Mouse (Mus musculus): ENCODE measurements at regions not wholly inside any gene's neighbourhood (a gene's known extent, or its start where the extent isn't known, plus 50 kb on each side); places are given as distances from the start of the nearest gene placed in this dataset.

- WGBS, result 1% methylated on average over 84 of the region's 141 CpGs
- H3K4me3 ChIP-seq (replicated peaks), result peak overlapping the region; percentile 82
- H3K36me3 ChIP-seq (replicated peaks), result no peaks in the 10 kb centered on the region
- ATAC-seq (ENCODE audit: low FRiP score), result peak; percentile 68
- no peaks in the 10 kb centered on the region for H3K9me3 ChIP-seq
- H3K4me2 ChIP-seq, result peak overlapping the region; percentile 76
- H3K9ac ChIP-seq, result peak overlapping the region; percentile 96
- peaks cover 86% of the 10 kb centered on the region for H3K27me3 ChIP-seq
- peak overlapping the region; percentile 95 for H3K27ac ChIP-seq
- H3K4me1 ChIP-seq, result peaks cover 41% of the 10 kb centered on the region
Observed at GRCm38 (mm10) chr15:85670789-85671700, 63.7 kb upstream of the Ppara start.

DNA sequence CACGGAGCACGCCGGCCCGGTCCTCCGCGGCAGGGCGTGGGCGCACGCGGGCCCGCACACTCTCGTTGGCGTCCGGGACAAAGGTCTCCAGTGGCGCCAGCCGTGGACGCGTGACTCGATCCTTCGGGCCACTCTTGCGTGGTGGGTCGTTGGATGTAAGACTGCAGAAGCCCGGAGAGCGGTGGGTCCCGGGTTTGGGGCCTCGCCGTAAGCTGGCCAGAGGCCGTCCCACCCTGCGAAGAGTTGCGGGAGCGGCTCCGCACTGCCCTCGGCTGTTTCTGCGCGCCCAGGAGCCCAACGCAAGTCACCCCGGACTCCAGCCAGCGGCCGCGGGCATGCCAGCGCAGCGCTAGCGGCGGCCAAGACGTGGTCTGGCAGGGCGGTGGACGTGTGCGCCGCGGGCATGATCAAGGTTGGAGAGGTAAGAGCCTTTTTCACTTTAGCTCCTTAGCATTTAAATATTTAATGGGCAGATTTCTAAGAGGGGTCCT, 63.0 kb upstream of the Ppara start:
- 0 out of 2 replicates have a peak, but pooled peaks have one; percentile 7 for ATAC-seq (ENCODE audit: low FRiP score)
- H3K27ac ChIP-seq, result peak overlapping the region; percentile 95
- WGBS, result 3% methylated on average over 47 of the region's 50 CpGs
- H3K4me1 ChIP-seq, result peaks cover 41% of the 10 kb centered on the region
- H3K4me2 ChIP-seq, result peak overlapping the region; percentile 76
- peak overlapping the region; percentile 96 for H3K9ac ChIP-seq
- peaks cover 88% of the 10 kb centered on the region for H3K27me3 ChIP-seq
- peak overlapping the region; percentile 82 for H3K4me3 ChIP-seq (replicated peaks)
- no peaks in the 10 kb centered on the region for H3K9me3 ChIP-seq
- 0 out of 2 replicates have a peak, but pooled peaks cover 2% of the 10 kb centered on the region for H3K36me3 ChIP-seq (replicated peaks)

DNA sequence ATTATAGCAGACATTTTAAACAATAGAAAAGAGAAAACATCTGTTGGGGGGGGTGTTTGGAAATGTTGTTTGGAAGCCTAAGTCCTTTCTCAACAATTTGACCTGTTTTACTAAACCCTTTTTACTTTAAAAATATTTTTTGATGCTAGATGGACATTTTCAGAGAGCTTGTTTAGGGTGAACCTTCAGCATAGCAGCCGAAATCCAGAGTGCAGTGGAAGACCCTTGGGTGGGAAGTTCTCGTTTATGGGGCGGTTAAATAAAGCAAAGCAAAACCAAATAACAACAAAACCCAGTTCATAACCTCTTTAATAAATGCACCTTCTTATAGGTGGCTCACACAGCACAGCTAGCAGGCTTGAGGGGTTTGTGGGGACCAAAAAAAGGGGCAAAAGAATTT, 62.4 kb upstream of the Ppara start:
- ATAC-seq (ENCODE audit: low FRiP score), result no peak
- Histone ChIP-seq H3K4me2 (peak overlapping the region; percentile 76), H3K36me3 (replicated peaks) (0 out of 2 replicates have a peak, but pooled peaks cover 2% of the 10 kb centered on the region), H3K4me1 (peaks cover 40% of the 10 kb centered on the region), H3K27ac (no peak overlapping the region), H3K4me3 (replicated peaks) (peak overlapping the region; percentile 82), H3K9ac (peak overlapping the region; percentile 96), H3K27me3 (peaks cover 89% of the 10 kb centered on the region), H3K9me3 (no peaks in the 10 kb centered on the region)
- WGBS, result 82% methylated on average over 3 of the region's 3 CpGs

- Histone ChIP-seq H3K27me3 (peaks cover 90% of the 10 kb centered on the region), H3K4me2 (peak overlapping the region; percentile 76), H3K9me3 (no peaks in the 10 kb centered on the region), H3K9ac (peak overlapping the region; percentile 96), H3K27ac (no peak overlapping the region), H3K4me1 (peaks cover 39% of the 10 kb centered on the region), H3K4me3 (replicated peaks) (peak overlapping the region; percentile 82), H3K36me3 (replicated peaks) (0 out of 2 replicates have a peak, but pooled peaks cover 2% of the 10 kb centered on the region)
- ATAC-seq (ENCODE audit: low FRiP score), result no peak
- 72% methylated on average over 3 of the region's 3 CpGs for WGBS
Observed at GRCm38 (mm10) chr15:85672931-85673330, 61.9 kb upstream of the Ppara start.

DNA sequence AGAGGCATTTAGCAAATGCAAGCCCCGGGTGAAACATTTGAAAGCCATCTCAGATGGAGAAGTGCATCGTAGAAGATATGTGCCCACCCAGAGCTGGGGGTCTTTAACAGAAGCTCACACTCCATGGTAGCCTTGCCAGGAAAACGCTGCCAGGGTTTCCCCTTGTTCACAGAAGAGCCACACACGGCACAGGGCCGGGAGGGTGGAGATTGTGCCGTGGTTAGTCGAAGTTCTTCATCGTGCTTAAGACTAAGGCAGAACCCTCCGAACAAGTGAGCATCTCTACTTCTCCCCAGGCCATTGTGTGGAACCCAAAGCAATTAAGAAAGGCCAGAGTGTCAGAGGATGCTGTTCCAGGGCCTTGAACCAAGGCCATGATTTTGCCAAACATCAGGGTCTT, 61.3 kb upstream of the Ppara start:
- H3K9me3 ChIP-seq, result no peaks in the 10 kb centered on the region
- peak overlapping the region; percentile 30 for H3K4me3 ChIP-seq (replicated peaks)
- H3K27ac ChIP-seq, result no peak overlapping the region
- peak overlapping the region; percentile 2; the same call in 1 of the 2 replicates for H3K9ac ChIP-seq
- no peak for ATAC-seq (ENCODE audit: low FRiP score)
- peaks cover 92% of the 10 kb centered on the region for H3K27me3 ChIP-seq
- peaks cover 39% of the 10 kb centered on the region for H3K4me1 ChIP-seq
- 81% methylated on average over 9 of the region's 9 CpGs for WGBS
- H3K4me2 ChIP-seq, result peak overlapping the region; percentile 76
- 0 out of 2 replicates have a peak, but pooled peaks cover 2% of the 10 kb centered on the region for H3K36me3 ChIP-seq (replicated peaks)

GRCm38 (mm10) chr15:85674191-85674984, 60.4 kb upstream of the Ppara start:
- Histone ChIP-seq H3K9ac (peak overlapping the region; percentile 2; the same call in 1 of the 2 replicates), H3K27me3 (peaks cover 92% of the 10 kb centered on the region), H3K4me1 (peaks cover 38% of the 10 kb centered on the region), H3K36me3 (replicated peaks) (0 out of 2 replicates have a peak, but pooled peaks cover 2% of the 10 kb centered on the region), H3K4me2 (peak overlapping the region; percentile 76), H3K9me3 (no peaks in the 10 kb centered on the region), H3K4me3 (replicated peaks) (peak overlapping the region; percentile 30; the same call in 1 of the 2 replicates), H3K27ac (no peak overlapping the region)
- WGBS, result 87% methylated on average over 9 of the region's 9 CpGs
- no peak for ATAC-seq (ENCODE audit: low FRiP score)

GRCm38 (mm10) chr15:85675126-85675525, 59.7 kb upstream of the Ppara start:
- WGBS, result 88% methylated on average over 7 of the region's 7 CpGs
- Histone ChIP-seq H3K4me3 (replicated peaks) (no peak overlapping the region), H3K9me3 (no peaks in the 10 kb centered on the region), H3K27me3 (peaks cover 87% of the 10 kb centered on the region), H3K9ac (no peak overlapping the region), H3K4me2 (no peak overlapping the region), H3K36me3 (replicated peaks) (0 out of 2 replicates have a peak, but pooled peaks cover 2% of the 10 kb centered on the region), H3K4me1 (peaks cover 35% of the 10 kb centered on the region), H3K27ac (no peak overlapping the region)
- no peak for ATAC-seq (ENCODE audit: low FRiP score)

- H3K27ac ChIP-seq, result no peak overlapping the region
- no peak overlapping the region for H3K4me2 ChIP-seq
- no peak overlapping the region for H3K9ac ChIP-seq
- WGBS, result 81% methylated on average over 5 of the region's 5 CpGs
- H3K9me3 ChIP-seq, result no peaks in the 10 kb centered on the region
- H3K4me1 ChIP-seq, result peaks cover 36% of the 10 kb centered on the region
- H3K27me3 ChIP-seq, result peaks cover 84% of the 10 kb centered on the region
- H3K4me3 ChIP-seq (replicated peaks), result no peak overlapping the region
- 0 out of 2 replicates have a peak, but pooled peaks cover 2% of the 10 kb centered on the region for H3K36me3 ChIP-seq (replicated peaks)
- ATAC-seq (ENCODE audit: low FRiP score), result no peak
Observed at GRCm38 (mm10) chr15:85675736-85676135, 59.0 kb upstream of the Ppara start.

DNA sequence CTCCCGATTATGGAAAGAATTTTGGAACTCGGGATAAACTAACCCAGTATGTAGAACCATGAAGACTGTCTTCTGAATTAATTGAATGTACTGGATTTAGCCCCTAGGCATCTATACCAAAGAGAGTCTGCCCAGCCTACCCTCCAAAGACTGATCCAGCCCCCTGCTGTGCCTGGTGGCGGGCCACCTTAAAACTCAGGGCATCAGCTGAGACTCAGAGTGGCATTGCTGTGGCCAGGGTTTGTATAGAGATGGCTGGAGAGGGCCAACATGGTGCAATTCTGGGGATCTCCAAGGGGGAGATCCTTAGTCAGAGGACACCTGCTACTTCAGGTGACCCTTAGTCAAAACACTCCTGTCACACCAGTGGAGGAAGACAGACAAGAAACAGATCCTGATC, 58.6 kb upstream of the Ppara start:
- ATAC-seq (ENCODE audit: low FRiP score), result no peak
- 79% methylated on average over 3 of the region's 3 CpGs for WGBS
- no peak overlapping the region for H3K27ac ChIP-seq
- H3K4me2 ChIP-seq, result no peak overlapping the region
- peaks cover 79% of the 10 kb centered on the region for H3K27me3 ChIP-seq
- H3K36me3 ChIP-seq (replicated peaks), result 0 out of 2 replicates have a peak, but pooled peaks cover 2% of the 10 kb centered on the region
- peaks cover 36% of the 10 kb centered on the region for H3K4me1 ChIP-seq
- H3K9ac ChIP-seq, result no peak overlapping the region
- no peaks in the 10 kb centered on the region for H3K9me3 ChIP-seq
- no peak overlapping the region for H3K4me3 ChIP-seq (replicated peaks)

GRCm38 (mm10) chr15:85676871-85677270, 57.9 kb upstream of the Ppara start:
- no peak overlapping the region for H3K9ac ChIP-seq
- peaks cover 72% of the 10 kb centered on the region for H3K27me3 ChIP-seq

DNA sequence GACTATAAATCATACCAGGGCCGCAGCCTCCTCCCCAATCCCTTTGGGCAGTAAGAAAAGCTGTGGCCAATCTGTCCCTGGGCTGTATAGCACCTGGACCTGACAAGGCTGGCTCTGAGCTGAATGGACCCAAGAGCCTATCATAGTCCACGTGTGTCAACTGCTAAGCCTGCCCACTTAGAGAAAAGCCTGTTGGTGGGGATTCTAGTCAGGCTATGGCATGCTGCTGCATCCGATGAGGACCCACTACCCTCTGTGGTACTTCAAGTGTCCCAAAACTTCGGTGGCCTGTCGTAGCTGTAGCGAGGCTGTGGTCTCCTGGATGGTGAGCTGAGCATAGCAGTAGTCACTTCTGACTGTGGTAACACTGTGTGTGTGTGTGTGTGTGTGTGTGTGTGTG, 57.4 kb upstream of the Ppara start:
- ATAC-seq (ENCODE audit: low FRiP score), result no peak
- H3K4me3 ChIP-seq (replicated peaks), result no peak overlapping the region
- no peak overlapping the region for H3K9ac ChIP-seq
- peaks cover 67% of the 10 kb centered on the region for H3K27me3 ChIP-seq
- H3K27ac ChIP-seq, result no peak overlapping the region
- H3K4me2 ChIP-seq, result no peak overlapping the region
- 82% methylated on average over 6 of the region's 6 CpGs for WGBS
- peaks cover 32% of the 10 kb centered on the region for H3K4me1 ChIP-seq
- no peaks in the 10 kb centered on the region for H3K9me3 ChIP-seq
- 0 out of 2 replicates have a peak, but pooled peaks cover 2% of the 10 kb centered on the region for H3K36me3 ChIP-seq (replicated peaks)

More at GRCm38 (mm10) chr15:85676871-85677270, 57.9 kb upstream of the Ppara start:
- WGBS, result 81% methylated on average over 10 of the region's 10 CpGs
- H3K4me1 ChIP-seq, result peaks cover 32% of the 10 kb centered on the region
- H3K36me3 ChIP-seq (replicated peaks), result 0 out of 2 replicates have a peak, but pooled peaks cover 2% of the 10 kb centered on the region
- no peak overlapping the region for H3K4me3 ChIP-seq (replicated peaks)
- no peak for ATAC-seq (ENCODE audit: low FRiP score)
- no peak overlapping the region; the same call in 1 of the 2 replicates for H3K4me2 ChIP-seq
- H3K9me3 ChIP-seq, result no peaks in the 10 kb centered on the region
- no peak overlapping the region for H3K27ac ChIP-seq

DNA sequence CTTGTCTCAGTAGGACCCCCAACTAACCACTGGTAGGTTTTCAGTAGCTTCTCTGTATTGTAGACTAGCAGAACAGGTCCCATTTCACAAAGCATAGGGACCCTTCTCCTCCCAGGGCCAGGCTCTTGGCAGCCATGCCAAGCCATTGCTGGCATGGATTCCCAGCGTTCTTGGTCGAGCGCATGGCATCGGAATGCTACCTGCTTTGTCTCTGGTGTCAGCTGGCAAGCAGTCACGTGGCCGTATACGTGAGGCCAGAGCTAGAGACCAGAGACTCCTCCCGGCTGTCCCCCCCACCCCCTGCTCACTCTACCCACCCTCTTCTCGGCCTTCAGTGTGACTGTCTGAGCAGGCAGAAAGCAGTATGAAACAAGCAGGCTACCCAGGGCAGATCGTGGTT, 56.9 kb upstream of the Ppara start:
- no peak overlapping the region for H3K4me2 ChIP-seq
- ATAC-seq (ENCODE audit: low FRiP score), result no peak

More for the DNA sequence above, 56.9 kb upstream of the Ppara start:
- Histone ChIP-seq H3K27ac (no peak overlapping the region), H3K36me3 (replicated peaks) (0 out of 2 replicates have a peak, but pooled peaks cover 3% of the 10 kb centered on the region), H3K4me1 (peaks cover 30% of the 10 kb centered on the region), H3K9ac (no peak overlapping the region), H3K4me3 (replicated peaks) (no peak overlapping the region), H3K9me3 (no peaks in the 10 kb centered on the region), H3K27me3 (peaks cover 64% of the 10 kb centered on the region)
- 84% methylated on average over 10 of the region's 10 CpGs for WGBS
